Comparison of ENCODE assay signal across 30 mouse cellular contexts in the genomic region with DNA sequence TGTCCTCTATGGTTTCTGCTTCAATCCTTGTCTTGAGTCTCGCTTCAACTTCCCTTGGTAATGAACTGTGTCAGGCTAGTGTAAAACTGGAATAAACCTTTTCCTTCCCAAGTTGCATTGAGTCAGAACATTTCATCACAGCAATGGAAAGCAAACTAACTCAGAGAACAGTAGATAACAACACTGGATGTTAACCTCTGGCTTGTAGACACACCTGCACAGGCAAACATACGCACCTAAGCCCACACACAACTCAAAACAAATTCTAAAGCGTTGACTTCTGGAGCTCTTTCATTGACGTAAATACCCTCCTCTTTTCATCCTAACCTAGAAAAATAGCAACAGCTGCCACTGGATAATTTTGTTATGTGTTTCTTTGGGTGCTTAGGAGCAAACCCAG.
"Had no signal": no experiment of that assay in that cellular context is flagged by ENCODE, and none has a peak within 500 bp of the region (broad histone marks: within the 10 kb centered on the region; RNA-seq: fewer than 3 reads in every experiment).

No protein-coding gene starts in this region.

- DNase-seq: left cerebral cortex, postnatal 4 days; liver, embryonic 13.5 days; lung, adult 18-20 months; lung, adult 2 months; lung, embryonic 14.5 days; lung, postnatal 10 days; lung, postnatal 14 days; lung, postnatal 36 days; lung, postnatal 4 days; midbrain, embryonic 14.5 days had no signal

- H3K4me2 ChIP-seq: limb, embryonic 12.5 days; limb, embryonic 13.5 days; limb, embryonic 15.5 days; liver, embryonic 11.5 days; liver, embryonic 12.5 days; liver, embryonic 13.5 days; liver, embryonic 15.5 days; lung, embryonic 14.5 days; lung, embryonic 15.5 days; midbrain, embryonic 11.5 days; midbrain, embryonic 12.5 days; midbrain, embryonic 13.5 days; midbrain, embryonic 15.5 days had no signal

- H3K9ac ChIP-seq: limb, embryonic 12.5 days; limb, embryonic 13.5 days; limb, embryonic 15.5 days; liver, embryonic 12.5 days; liver, embryonic 13.5 days; liver, embryonic 14.5 days; liver, embryonic 15.5 days; lung, embryonic 14.5 days; lung, embryonic 15.5 days; midbrain, embryonic 12.5 days; midbrain, embryonic 13.5 days; midbrain, embryonic 15.5 days had no signal

- H3K4me3 ChIP-seq: left cerebral cortex, adult 2 months; limb, embryonic 10.5 days; limb, embryonic 12.5 days; limb, embryonic 13.5 days; limb, embryonic 15.5 days; liver, embryonic 12.5 days; liver, embryonic 13.5 days; liver, embryonic 15.5 days; lung, embryonic 15.5 days; megakaryocyte, embryonic 14.5 days; midbrain, embryonic 10.5 days; midbrain, embryonic 12.5 days; midbrain, embryonic 13.5 days; midbrain, embryonic 15.5 days; myocyte had no signal

- H3K4me1 ChIP-seq: limb, embryonic 10.5 days; limb, embryonic 12.5 days; limb, embryonic 13.5 days; limb, embryonic 15.5 days; liver, embryonic 12.5 days; liver, embryonic 13.5 days; liver, embryonic 15.5 days; lung, embryonic 15.5 days; megakaryocyte, embryonic 14.5 days; midbrain, embryonic 10.5 days; midbrain, embryonic 12.5 days; midbrain, embryonic 15.5 days had no signal

- H3K36me3 ChIP-seq: limb, embryonic 10.5 days; limb, embryonic 12.5 days; limb, embryonic 13.5 days; limb, embryonic 15.5 days; liver, embryonic 12.5 days; liver, embryonic 13.5 days; liver, embryonic 15.5 days; lung, embryonic 15.5 days; midbrain, embryonic 10.5 days; midbrain, embryonic 12.5 days; midbrain, embryonic 13.5 days; midbrain, embryonic 15.5 days had no signal

- H3K27ac ChIP-seq: left cerebral cortex, adult 2 months; limb, embryonic 10.5 days; limb, embryonic 12.5 days; limb, embryonic 13.5 days; limb, embryonic 15.5 days; liver, embryonic 12.5 days; liver, embryonic 13.5 days; liver, embryonic 14.5 days; liver, embryonic 15.5 days; lung, embryonic 15.5 days; macrophage; midbrain, embryonic 10.5 days; midbrain, embryonic 12.5 days; midbrain, embryonic 13.5 days; midbrain, embryonic 15.5 days had no signal

- H3K27me3 ChIP-seq: limb, embryonic 12.5 days; limb, embryonic 13.5 days; limb, embryonic 15.5 days; liver, embryonic 12.5 days; liver, embryonic 13.5 days; liver, embryonic 15.5 days; lung, embryonic 15.5 days; megakaryocyte, embryonic 14.5 days; midbrain, embryonic 12.5 days; midbrain, embryonic 13.5 days; midbrain, embryonic 15.5 days had no signal

- ATAC-seq: liver, embryonic 12.5 days; lung, postnatal 0 days; midbrain, embryonic 13.5 days; midbrain, embryonic 15.5 days; midbrain, embryonic 16.5 days had no signal

- H3K9me3 ChIP-seq: limb, embryonic 10.5 days; limb, embryonic 12.5 days; limb, embryonic 13.5 days; limb, embryonic 15.5 days; liver, embryonic 12.5 days; liver, embryonic 13.5 days; liver, embryonic 15.5 days; lung, embryonic 15.5 days; midbrain, embryonic 10.5 days; midbrain, embryonic 12.5 days; midbrain, embryonic 13.5 days; midbrain, embryonic 15.5 days had no signal
